Mouse (Mus musculus) gastrocnemius, postnatal 14 days (tissue): ENCODE results near the gene Flcn. TPM values are rescaled to one million over a fixed set of nuclear protein-coding genes. Genes with fewer than 3 reads are reported as not detected.

ENCODE experiments used
- total RNA-seq, 2 experiments: library from RNA; stranded (reverse); gene quantifications; 2 replicates each; pipeline ENCODE4 v1.2.3; 2021

The Flcn gene
- total RNA-seq, 2 experiments from 2014 or later: 22.3 to 27.4 TPM

Other genes starting within 250 kb of the Flcn start
- gene Olfr222, start 233.8 kb downstream of the Flcn start, total RNA-seq: not detected
- not detected for gene Olfr223, start 216.7 kb downstream of the Flcn start, total RNA-seq
- 100 to 1,000 TPM in 1 of 2 experiments, 10 to 100 TPM in 1; 94.7 to 120 TPM for gene Mprip, start 148.7 kb downstream of the Flcn start, total RNA-seq
- under 1 TPM in 1 of 2 experiments, not detected in 1; 0.12 TPM for gene Pld6, start 22.4 kb downstream of the Flcn start, total RNA-seq
- 10 to 100 TPM; 17.7 to 17.9 TPM for gene Nt5m, start 29.4 kb upstream of the Flcn start, total RNA-seq
- gene Cops3, start 29.8 kb upstream of the Flcn start, total RNA-seq: 10 to 100 TPM; 62.1 to 65.6 TPM
- 10 to 100 TPM; 14.0 to 15.3 TPM for gene Med9, start 138.2 kb upstream of the Flcn start, total RNA-seq
- 1 to 10 TPM; 1.5 to 1.8 TPM for gene Rasd1, start 154.9 kb upstream of the Flcn start, total RNA-seq
- gene Pemt, start 236.5 kb upstream of the Flcn start, total RNA-seq: 1 to 10 TPM; 4.4 to 5.5 TPM